Mouse (Mus musculus): ENCODE measurements around the gene Ciapin1. TPM values are rescaled to one million over a fixed set of nuclear protein-coding genes. Genes with fewer than 3 reads are reported as not detected.
"Not testable (repeated sequence)": the region's sequence is repeated elsewhere in the genome, so short reads cannot be mapped to it uniquely, and the experiment has no call there.

The Ciapin1 gene
- polyA plus RNA-seq, 1 experiment from 2014 or later: 141 TPM

- 90% methylated on average over 11 of the region's 11 CpGs for WGBS
- H3K27ac ChIP-seq; H3K9ac ChIP-seq; H3K27me3 ChIP-seq; H3K9me3 ChIP-seq; H3K4me3 ChIP-seq; H3K4me2 ChIP-seq (replicated peaks); ATAC-seq (ENCODE audit: insufficient number of reproducible peaks, insufficient read depth, low FRiP score, low TSS enrichment): not testable (repeated sequence)
- peaks cover 47% of the 10 kb centered on the region for H3K36me3 ChIP-seq
- H3K4me1 ChIP-seq: peaks cover 13% of the 10 kb centered on the region; the same call in 1 of the 2 replicates
These were observed 16.6 kb upstream of the Ciapin1 start for GRCm38 (mm10) chr8:94854761-94855160.

GRCm38 (mm10) chr8:94850049-94850448 lies 11.9 kb upstream of the Ciapin1 start:
- WGBS: 89% methylated on average over 5 of the region's 5 CpGs
- Histone ChIP-seq H3K9me3 (no peaks in the 10 kb centered on the region), H3K27ac (no peak overlapping the region), H3K27me3 (no peaks in the 10 kb centered on the region), H3K4me3 (no peak overlapping the region), H3K4me1 (no peaks in the 10 kb centered on the region), H3K36me3 (peaks cover 64% of the 10 kb centered on the region), H3K4me2 (replicated peaks) (no peak overlapping the region), H3K9ac (no peak overlapping the region)
- no peak for ATAC-seq (ENCODE audit: insufficient number of reproducible peaks, insufficient read depth, low FRiP score, low TSS enrichment)

- WGBS: 59% methylated on average over 2 of the region's 2 CpGs
- H3K9me3 ChIP-seq: no peaks in the 10 kb centered on the region
These were observed 3.0 kb upstream of the Ciapin1 start for GRCm38 (mm10) chr8:94841183-94841582.

DNA sequence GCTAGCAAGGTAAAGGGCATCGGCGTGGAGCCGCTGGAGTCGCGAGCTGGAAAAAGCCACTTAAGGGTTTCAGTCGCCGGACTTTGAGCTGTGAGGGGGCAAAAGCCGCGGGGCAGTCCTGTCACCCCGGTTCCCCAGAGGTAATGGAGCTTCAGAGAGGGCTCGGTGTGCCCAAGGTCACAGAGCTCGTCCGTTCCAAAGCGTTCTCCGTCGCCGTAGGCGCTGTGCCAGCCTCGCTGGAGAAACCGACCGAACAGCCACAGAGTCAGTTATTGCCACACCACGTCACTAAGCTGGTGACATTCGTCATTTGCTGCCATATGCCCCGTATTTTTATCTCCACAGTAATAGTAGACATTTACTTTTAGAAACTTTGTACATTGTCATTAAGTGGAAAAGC lies 442 bp upstream of the Ciapin1 start:
- Histone ChIP-seq H3K27ac (peak overlapping the region; percentile 77), H3K4me2 (replicated peaks) (peak overlapping the region; percentile 69), H3K36me3 (no peaks in the 10 kb centered on the region), H3K9me3 (no peaks in the 10 kb centered on the region), H3K9ac (peak overlapping the region; percentile 91), H3K27me3 (no peaks in the 10 kb centered on the region), H3K4me1 (peaks cover 10% of the 10 kb centered on the region), H3K4me3 (peak overlapping the region; percentile 84)
- ATAC-seq (ENCODE audit: insufficient number of reproducible peaks, insufficient read depth, low FRiP score, low TSS enrichment): peak; percentile 24; the same call in 1 of the 2 replicates
- 0% methylated on average over 24 of the region's 24 CpGs for WGBS

More at GRCm38 (mm10) chr8:94841183-94841582, 3.0 kb upstream of the Ciapin1 start:
- Histone ChIP-seq H3K9ac (no peak overlapping the region), H3K4me2 (replicated peaks) (no peak overlapping the region), H3K4me3 (no peak overlapping the region), H3K27me3 (no peaks in the 10 kb centered on the region), H3K27ac (no peak overlapping the region), H3K4me1 (peaks cover 10% of the 10 kb centered on the region), H3K36me3 (peaks cover 14% of the 10 kb centered on the region)
- ATAC-seq (ENCODE audit: insufficient number of reproducible peaks, insufficient read depth, low FRiP score, low TSS enrichment): no peak

- peaks cover 10% of the 10 kb centered on the region for H3K4me1 ChIP-seq
- H3K4me2 ChIP-seq (replicated peaks): peak overlapping the region; percentile 69
- peaks cover 8% of the 10 kb centered on the region for H3K36me3 ChIP-seq
- WGBS: 60% methylated on average over 11 of the region's 11 CpGs
- H3K4me3 ChIP-seq: peak overlapping the region; percentile 84
- H3K9me3 ChIP-seq: no peaks in the 10 kb centered on the region
- H3K27ac ChIP-seq: no peak overlapping the region
- no peak for ATAC-seq (ENCODE audit: insufficient number of reproducible peaks, insufficient read depth, low FRiP score, low TSS enrichment)
- peak overlapping the region; percentile 91 for H3K9ac ChIP-seq
- no peaks in the 10 kb centered on the region for H3K27me3 ChIP-seq
These were observed 1.5 kb downstream of the Ciapin1 start for GRCm38 (mm10) chr8:94836456-94837240.

DNA sequence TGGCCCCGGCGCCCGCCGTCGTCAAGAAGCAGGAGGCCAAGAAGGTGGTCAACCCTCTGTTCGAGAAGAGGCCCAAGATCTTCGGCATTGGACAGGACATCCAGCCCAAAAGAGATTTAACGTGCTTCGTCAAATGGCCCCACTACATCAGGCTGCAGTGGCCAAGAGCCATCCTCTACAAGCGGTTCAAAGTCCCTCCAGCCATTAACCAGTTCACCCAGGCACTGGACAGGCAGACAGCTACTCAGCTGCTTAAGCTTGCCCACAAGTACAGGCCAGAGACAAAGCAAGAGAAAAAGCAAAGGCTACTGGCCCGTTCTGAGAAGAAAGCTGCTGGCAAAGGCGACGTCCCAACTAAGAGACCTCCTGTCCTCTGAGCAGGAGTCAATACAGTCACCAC lies 2.4 kb downstream of the Ciapin1 start:
- H3K27ac ChIP-seq; ATAC-seq (ENCODE audit: insufficient number of reproducible peaks, insufficient read depth, low FRiP score, low TSS enrichment); H3K4me3 ChIP-seq; H3K9me3 ChIP-seq; H3K4me2 ChIP-seq (replicated peaks); H3K27me3 ChIP-seq; H3K9ac ChIP-seq: not testable (repeated sequence)
- WGBS: 94% methylated on average over 13 of the region's 13 CpGs
- Histone ChIP-seq H3K4me1 (peaks cover 10% of the 10 kb centered on the region), H3K36me3 (peaks cover 16% of the 10 kb centered on the region)

GRCm38 (mm10) chr8:94833901-94834405 lies 4.2 kb downstream of the Ciapin1 start:
- not testable (repeated sequence) for H3K9me3 ChIP-seq; H3K27ac ChIP-seq; H3K9ac ChIP-seq; H3K4me3 ChIP-seq; ATAC-seq (ENCODE audit: insufficient number of reproducible peaks, insufficient read depth, low FRiP score, low TSS enrichment); H3K4me2 ChIP-seq (replicated peaks); H3K27me3 ChIP-seq
- WGBS: 69% methylated on average over 7 of the region's 7 CpGs
- Histone ChIP-seq H3K4me1 (peaks cover 10% of the 10 kb centered on the region), H3K36me3 (peaks cover 29% of the 10 kb centered on the region)

DNA sequence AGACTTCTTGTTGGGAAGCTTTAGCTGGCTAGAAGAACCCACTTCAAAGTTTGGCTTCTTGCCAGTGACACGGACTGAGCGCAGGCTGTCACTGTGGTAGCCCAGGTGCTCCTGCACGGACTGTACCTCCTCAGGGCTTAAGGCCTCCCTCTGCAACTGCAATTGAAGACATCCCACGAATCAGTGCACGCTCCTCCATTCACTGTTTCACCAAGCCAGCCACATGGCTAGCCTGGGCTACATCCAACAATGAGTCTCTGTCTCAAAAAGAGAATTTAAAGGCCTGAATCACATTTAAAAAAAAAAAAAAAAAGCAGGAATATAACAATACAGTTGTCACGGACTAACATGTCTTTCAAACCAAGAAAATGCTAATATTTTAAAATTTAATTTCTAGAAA lies 9.9 kb downstream of the Ciapin1 start:
- peaks cover 64% of the 10 kb centered on the region for H3K36me3 ChIP-seq
- no peaks in the 10 kb centered on the region for H3K4me1 ChIP-seq
- WGBS: 90% methylated on average over 6 of the region's 6 CpGs
- H3K27ac ChIP-seq: no peak overlapping the region
- H3K27me3 ChIP-seq: no peaks in the 10 kb centered on the region
- no peak overlapping the region for H3K9ac ChIP-seq
- ATAC-seq (ENCODE audit: insufficient number of reproducible peaks, insufficient read depth, low FRiP score, low TSS enrichment): no peak
- H3K4me2 ChIP-seq (replicated peaks): no peak overlapping the region
- H3K9me3 ChIP-seq: no peaks in the 10 kb centered on the region
- H3K4me3 ChIP-seq: no peak overlapping the region

DNA sequence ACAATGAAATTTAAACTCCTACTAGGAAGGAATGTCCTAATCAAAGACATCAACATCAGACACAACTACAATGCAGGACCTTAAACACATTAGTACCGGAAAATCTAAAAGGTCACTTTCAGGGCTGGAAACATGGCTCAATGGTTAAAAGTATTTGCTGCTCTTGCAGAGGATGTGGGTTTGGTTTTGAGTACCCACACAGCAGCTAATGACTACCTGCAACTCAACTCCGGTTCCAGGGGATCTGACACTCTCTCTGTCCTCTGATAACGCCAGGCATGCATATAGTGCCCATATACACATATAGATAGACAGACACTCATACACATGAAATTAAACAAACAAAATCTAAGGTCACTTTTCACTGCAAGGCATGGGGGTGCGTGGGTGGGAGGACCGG lies 11.9 kb downstream of the Ciapin1 start:
- H3K9ac ChIP-seq: no peak overlapping the region
- H3K27me3 ChIP-seq: no peaks in the 10 kb centered on the region
- H3K27ac ChIP-seq: no peak overlapping the region
- WGBS: 96% methylated on average over 5 of the region's 5 CpGs
- ATAC-seq (ENCODE audit: insufficient number of reproducible peaks, insufficient read depth, low FRiP score, low TSS enrichment): no peak
- H3K36me3 ChIP-seq: peaks cover 68% of the 10 kb centered on the region
- H3K4me1 ChIP-seq: no peaks in the 10 kb centered on the region
- H3K9me3 ChIP-seq: no peaks in the 10 kb centered on the region
- H3K4me3 ChIP-seq: no peak overlapping the region
- H3K4me2 ChIP-seq (replicated peaks): no peak overlapping the region

DNA sequence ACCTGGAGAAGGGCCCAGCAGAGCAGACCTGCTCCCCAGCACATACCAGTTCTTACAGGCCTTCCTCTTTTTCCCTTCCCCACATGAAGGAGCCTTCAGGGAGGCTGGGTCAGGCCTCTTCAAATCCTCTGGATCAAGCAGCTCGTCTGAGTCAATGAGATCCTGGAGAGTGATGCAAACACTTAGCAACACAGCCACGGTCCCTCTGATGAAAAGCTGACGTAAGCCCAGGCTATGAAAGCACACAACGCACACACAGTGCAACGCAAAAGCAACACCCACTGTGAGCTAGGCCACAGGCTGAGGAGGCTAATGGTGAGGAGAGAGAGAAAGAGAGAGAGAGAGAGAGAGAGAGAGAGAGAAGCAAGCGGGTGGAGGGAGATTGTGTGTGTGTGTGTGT lies 13.0 kb downstream of the Ciapin1 start:
- H3K4me3 ChIP-seq: no peak overlapping the region
- ATAC-seq (ENCODE audit: insufficient number of reproducible peaks, insufficient read depth, low FRiP score, low TSS enrichment): no peak
- 86% methylated on average over 6 of the region's 6 CpGs for WGBS

DNA sequence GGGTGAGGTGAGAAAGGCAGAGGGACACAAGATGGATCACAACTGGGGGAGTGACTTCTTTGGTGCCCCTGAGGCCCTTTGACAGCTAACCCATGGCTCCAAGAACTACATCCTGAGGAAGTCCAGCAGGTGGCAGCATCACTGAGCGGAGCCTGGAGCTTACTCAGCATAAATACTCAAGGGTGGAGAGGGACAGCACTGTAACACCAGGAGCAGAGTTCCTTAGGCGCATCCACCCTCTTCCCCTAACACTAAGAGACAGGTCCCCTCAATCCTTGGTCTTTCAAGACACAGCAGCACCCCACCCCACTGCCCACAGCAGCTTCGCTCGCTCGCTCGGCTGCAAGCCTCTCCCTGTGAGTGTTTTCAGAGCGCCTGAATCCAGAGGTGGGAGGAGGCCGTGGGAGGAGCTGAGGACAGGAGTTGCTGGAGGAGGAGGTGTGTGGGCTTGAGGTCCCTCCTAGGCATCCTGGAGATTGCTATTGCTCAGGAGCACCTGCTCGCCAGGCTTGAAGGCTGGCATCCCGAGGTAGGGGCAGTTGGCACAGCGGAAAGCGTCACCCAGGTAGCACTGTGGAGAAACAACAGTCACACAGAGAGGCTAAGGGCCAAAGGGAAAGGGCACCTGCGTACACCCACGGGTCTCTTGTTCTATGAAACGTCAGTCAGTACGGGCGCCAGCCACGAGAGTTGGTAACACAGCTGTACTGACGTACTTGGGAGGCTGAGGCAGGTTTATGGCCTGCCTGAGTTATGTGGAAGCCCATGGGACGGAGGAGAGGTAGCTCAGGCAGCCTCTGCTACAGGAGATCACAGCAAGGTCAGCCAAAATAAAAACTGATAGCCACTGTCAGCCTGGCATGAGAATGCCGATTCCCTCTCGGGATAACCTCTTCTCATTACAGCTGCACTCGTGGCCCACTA lies 15.3 kb downstream of the Ciapin1 start:
- no peaks in the 10 kb centered on the region for H3K9me3 ChIP-seq
- no peaks in the 10 kb centered on the region for H3K4me1 ChIP-seq
- H3K36me3 ChIP-seq: peaks cover 55% of the 10 kb centered on the region
- no peak overlapping the region for H3K27ac ChIP-seq
- no peak overlapping the region for H3K9ac ChIP-seq
- no peak overlapping the region for H3K4me3 ChIP-seq
- H3K27me3 ChIP-seq: no peaks in the 10 kb centered on the region
- ATAC-seq (ENCODE audit: insufficient number of reproducible peaks, insufficient read depth, low FRiP score, low TSS enrichment): 0 out of 2 replicates have a peak, but pooled peaks have one; percentile 39
- WGBS: 80% methylated on average over 23 of the region's 23 CpGs
- no peak overlapping the region for H3K4me2 ChIP-seq (replicated peaks)

More for the DNA sequence above, 13.0 kb downstream of the Ciapin1 start:
- Histone ChIP-seq H3K9me3 (no peaks in the 10 kb centered on the region), H3K36me3 (peaks cover 67% of the 10 kb centered on the region), H3K4me2 (replicated peaks) (no peak overlapping the region), H3K27ac (no peak overlapping the region), H3K4me1 (no peaks in the 10 kb centered on the region), H3K9ac (no peak overlapping the region), H3K27me3 (no peaks in the 10 kb centered on the region)

Measured in embryonic facial prominence, embryonic 12.5 days (tissue).